Mouse (Mus musculus): ENCODE measurements at regions not wholly inside any gene's neighbourhood (a gene's known extent, or its start where the extent isn't known, plus 50 kb on each side); places are given as distances from the start of the nearest gene placed in this dataset.

DNA sequence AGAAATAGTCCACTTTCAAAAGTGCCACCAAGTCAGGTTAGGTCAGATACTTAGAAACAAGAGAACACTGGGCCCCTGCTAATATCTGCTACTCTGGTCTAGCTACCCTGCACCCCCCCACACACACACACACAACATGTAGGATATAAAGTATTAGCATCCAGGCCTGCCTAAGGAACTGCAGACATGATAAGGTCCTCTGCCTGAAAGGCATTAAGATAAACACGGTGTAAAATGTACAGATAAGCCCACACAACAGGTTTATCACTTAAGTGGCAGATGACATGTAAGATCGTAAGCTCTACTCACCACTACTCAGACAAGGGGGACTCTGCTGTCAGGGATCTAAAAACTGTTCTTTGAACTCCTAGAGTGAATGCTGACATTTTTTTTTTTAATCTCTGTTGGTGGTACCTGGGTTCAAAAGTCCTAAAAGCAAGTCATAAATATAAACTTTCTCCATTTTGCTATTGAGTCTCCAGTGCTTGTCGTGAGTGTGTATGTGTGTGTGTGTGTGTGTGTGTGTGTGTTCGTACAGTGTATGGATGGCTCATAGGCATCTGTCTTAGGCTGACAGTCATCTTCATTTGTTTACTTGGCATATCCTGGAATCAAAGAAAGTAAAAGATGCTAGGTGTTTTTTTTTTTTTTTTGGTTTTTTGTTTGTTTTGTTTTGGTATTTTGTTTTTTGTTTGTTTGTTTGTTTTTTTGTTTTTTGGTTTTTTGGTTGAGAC, 52.2 kb downstream of the Gm9817 start:
- Histone ChIP-seq H3K4me3 (ENCODE audit: control insufficient read depth in 1 of 2, insufficient read depth in 1 of 2, low read depth in 2 of 2, low read length in 2 of 2) (no peak overlapping the region), H3K4me1 (ENCODE audit: control insufficient read depth in 1 of 2, insufficient read depth in 2 of 2, low read length in 2 of 2) (peaks cover 6 to 9% of the 10 kb centered on the region in 2 experiments), H3K79me2 (ENCODE audit: control insufficient read depth, insufficient read depth, low read length, poor library complexity) (no peaks in the 10 kb centered on the region), H3K27ac (ENCODE audit: control insufficient read depth, low read depth, low read length) (peak overlapping the region; percentile 55), H3K9me3 (replicated peaks; ENCODE audit: insufficient read depth, low read length) (no peaks in the 10 kb centered on the region), H3K9ac (ENCODE audit: control insufficient read depth, low read depth, low read length, poor library complexity, severe bottlenecking) (no peak overlapping the region), H3K36me3 (ENCODE audit: control insufficient read depth in 1 of 2, insufficient read depth in 2 of 2, low read length in 2 of 2) (peaks cover 0 to 14% of the 10 kb centered on the region in 2 experiments; a peak in 2 of 4 replicates), H3K27me3 (ENCODE audit: control insufficient read depth in 1 of 2, insufficient read depth in 2 of 2, low read length in 2 of 2) (no peaks in the 10 kb centered on the region)
- peak; percentile 78 for TF ChIP-seq RCOR1 (IDR thresholded peaks at IDR 0.05; ENCODE audit: low read depth, low read length)
- no peak for TF ChIP-seq MAX (IDR thresholded peaks at IDR 0.05; ENCODE audit: low read length)
- peak; percentile 31 for TF ChIP-seq TAL1 (IDR thresholded peaks at IDR 0.05; ENCODE audit: low read length)
- TF ChIP-seq ZNF384 (IDR thresholded peaks at IDR 0.05; ENCODE audit: low read depth, low read length), result peak; percentile 70
- TF ChIP-seq ETS1 (IDR thresholded peaks at IDR 0.05; ENCODE audit: low read depth, low read length), result peak; percentile 83
- TF ChIP-seq BHLHE40 (IDR thresholded peaks at IDR 0.05; ENCODE audit: borderline replicate concordance, low read depth, low read length), result peak; percentile 63; the same call in 1 of the 2 replicates
- peak; percentile 96 for TF ChIP-seq TCF12 (IDR thresholded peaks at IDR 0.05; ENCODE audit: low read depth, low read length)
- TF ChIP-seq GATA1 (IDR thresholded peaks at IDR 0.05; ENCODE audit: low read depth, low read length), result peak; percentile 97
- no peak for TF ChIP-seq MAFK (IDR thresholded peaks at IDR 0.05; ENCODE audit: borderline replicate concordance, low read depth, low read length)
- TF ChIP-seq CHD2 (IDR thresholded peaks at IDR 0.05; ENCODE audit: low read length), result no peak; the same call in 1 of the 2 replicates
- TF ChIP-seq GABPA (IDR thresholded peaks at IDR 0.05; ENCODE audit: low read depth, low read length), result no peak
- TF ChIP-seq SIN3A (IDR thresholded peaks at IDR 0.05; ENCODE audit: low read length), result peak; percentile 61; the same call in 1 of the 2 replicates
- peak; percentile 93 for TF ChIP-seq EP300 (IDR thresholded peaks at IDR 0.05; ENCODE audit: low read depth in 1 of 2, low read length in 2 of 2)
- no peak for TF ChIP-seq ZC3H11A (IDR thresholded peaks at IDR 0.05; ENCODE audit: low read depth, low read length)
- 0 out of 2 replicates have a peak, but pooled peaks have one; percentile 9 for TF ChIP-seq ELF1 (IDR thresholded peaks at IDR 0.05; ENCODE audit: low read depth, low read length)
- peak; percentile 40; the same call in 1 of the 2 replicates for TF ChIP-seq HCFC1 (IDR thresholded peaks at IDR 0.05; ENCODE audit: low read depth, low read length)
- 0 out of 2 replicates have a peak, but pooled peaks have one; percentile 39 for TF ChIP-seq MAZ (IDR thresholded peaks at IDR 0.05; ENCODE audit: low read depth, low read length)
- peak; percentile 38; the same call in 1 of the 2 replicates for TF ChIP-seq MXI1 (IDR thresholded peaks at IDR 0.05; ENCODE audit: low read depth, low read length)
- DNase-seq (ENCODE audit: low read depth, low spot score), result peak; percentile 69

DNA sequence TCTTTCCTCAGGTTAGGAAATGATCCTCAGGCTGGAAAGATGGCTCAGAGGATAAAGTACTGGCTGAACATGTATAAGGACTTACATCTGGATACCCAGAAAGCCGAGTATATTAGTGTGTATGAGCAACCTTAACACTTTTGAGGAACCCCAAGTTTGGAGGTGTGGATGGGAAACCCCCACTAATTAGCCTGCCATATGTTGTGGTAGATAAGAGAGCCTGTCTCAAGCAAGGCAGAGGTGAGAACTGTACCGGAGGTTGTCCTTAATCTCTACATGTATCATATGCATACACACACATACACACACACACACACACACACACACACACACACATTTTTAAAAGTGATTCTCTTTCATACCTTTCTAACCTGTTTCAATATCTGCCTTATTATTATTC, 62.1 kb downstream of the Gm9817 start:
- no peaks in the 10 kb centered on the region for H3K27me3 ChIP-seq (ENCODE audit: control insufficient read depth in 1 of 2, insufficient read depth in 2 of 2, low read length in 2 of 2)

More for the DNA sequence above, 62.1 kb downstream of the Gm9817 start:
- Histone ChIP-seq H3K27ac (ENCODE audit: control insufficient read depth, low read depth, low read length) (no peak overlapping the region), H3K79me2 (ENCODE audit: control insufficient read depth, insufficient read depth, low read length, poor library complexity) (no peaks in the 10 kb centered on the region), H3K9ac (ENCODE audit: control insufficient read depth, low read depth, low read length, poor library complexity, severe bottlenecking) (no peak overlapping the region), H3K4me1 (ENCODE audit: control insufficient read depth in 1 of 2, insufficient read depth in 2 of 2, low read length in 2 of 2) (peaks cover 3 to 8% of the 10 kb centered on the region in 2 experiments; a peak in 3 of 4 replicates), H3K36me3 (ENCODE audit: control insufficient read depth in 1 of 2, insufficient read depth in 2 of 2, low read length in 2 of 2) (peaks cover 0 to 12% of the 10 kb centered on the region in 2 experiments; a peak in 2 of 4 replicates), H3K4me3 (ENCODE audit: control insufficient read depth in 1 of 2, insufficient read depth in 1 of 2, low read depth in 2 of 2, low read length in 2 of 2) (no peak overlapping the region), H3K9me3 (replicated peaks; ENCODE audit: insufficient read depth, low read length) (no peaks in the 10 kb centered on the region)
- TF ChIP-seq JUND (IDR thresholded peaks at IDR 0.05; ENCODE audit: low read depth, low read length), result no peak
- TF ChIP-seq GABPA (IDR thresholded peaks at IDR 0.05; ENCODE audit: low read depth, low read length), result no peak
- TF ChIP-seq MAZ (IDR thresholded peaks at IDR 0.05; ENCODE audit: low read depth, low read length), result 0 out of 2 replicates have a peak, but pooled peaks have one; percentile 46
- peak; percentile 84 to 88 for TF ChIP-seq EP300 (IDR thresholded peaks at IDR 0.05; ENCODE audit: low read depth in 1 of 2, low read length in 2 of 2)
- TF ChIP-seq RCOR1 (IDR thresholded peaks at IDR 0.05; ENCODE audit: low read depth, low read length), result peak; percentile 64; the same call in 1 of the 2 replicates
- peak; percentile 80 for TF ChIP-seq TAL1 (IDR thresholded peaks at IDR 0.05; ENCODE audit: low read length)
- peak; percentile 83 for TF ChIP-seq ETS1 (IDR thresholded peaks at IDR 0.05; ENCODE audit: low read depth, low read length)
- TF ChIP-seq CHD1 (IDR thresholded peaks at IDR 0.05; ENCODE audit: low read depth, low read length), result no peak
- peak; percentile 90 for TF ChIP-seq GATA1 (IDR thresholded peaks at IDR 0.05; ENCODE audit: low read depth, low read length)
- TF ChIP-seq TCF12 (IDR thresholded peaks at IDR 0.05; ENCODE audit: low read depth, low read length), result peak; percentile 88
- peak; percentile 85 for DNase-seq (ENCODE audit: low read depth, low spot score)
